Mouse (Mus musculus) heart, embryonic 12.5 days (tissue): ENCODE measurements around the gene Bcar3. TPM values are rescaled to one million over a fixed set of nuclear protein-coding genes. Genes with fewer than 3 reads are reported as not detected.

Experiments
- ATAC-seq: fragments of 200-750 bp; cut with Nextera tagmentation; 2 replicates; pipeline ENCODE4 v1.8.0; 2017; ENCODE audit warnings: moderate TSS enrichment, moderate library complexity; ENCODE audit not compliant: insufficient number of reproducible peaks, low FRiP score
- H3K27ac ChIP-seq: fragments of 300-500 bp; sonication (generic); 2 replicates; pipeline ENCODE4 v1.5.1; 2016; ENCODE audit warnings: mild to moderate bottlenecking, moderate library complexity; ENCODE audit not compliant: poor library complexity, severe bottlenecking
- H3K27me3 ChIP-seq: fragments of 300-500 bp; sonication (generic); replicated peaks from 2 replicates; pipeline ENCODE4 v1.6.1; 2016; ENCODE audit warnings: mild to moderate bottlenecking, moderate library complexity
- H3K36me3 ChIP-seq: fragments of 300-500 bp; sonication (generic); 2 replicates; pipeline ENCODE4 v1.6.1; 2016; ENCODE audit warnings: mild to moderate bottlenecking, moderate library complexity
- H3K4me1 ChIP-seq: fragments of 300-500 bp; sonication (generic); replicated peaks from 2 replicates; pipeline ENCODE4 v1.6.1; 2016; ENCODE audit warnings: mild to moderate bottlenecking
- H3K4me2 ChIP-seq: fragments of 300-500 bp; sonication (generic); 2 replicates; pipeline ENCODE4 v1.6.1; 2016; ENCODE audit warnings: mild to moderate bottlenecking, moderate library complexity
- H3K4me3 ChIP-seq: fragments of 300-500 bp; sonication (generic); 2 replicates; pipeline ENCODE4 v1.5.1; 2016; ENCODE audit warnings: mild to moderate bottlenecking
- H3K9ac ChIP-seq: fragments of 300-500 bp; sonication (generic); 2 replicates; pipeline ENCODE4 v1.6.1; 2016; ENCODE audit warnings: mild to moderate bottlenecking, moderate library complexity
- H3K9me3 ChIP-seq: fragments of 300-500 bp; sonication (generic); replicated peaks from 2 replicates; pipeline ENCODE4 v1.6.1; 2016; ENCODE audit warnings: mild to moderate bottlenecking, moderate library complexity
- WGBS: fragments of 180-500 bp; shearing (Covaris S2); methylation state at CpG from one replicate; pipeline ENCODE4 v1.1.7; 2016; 5-methylcytosine and 5-hydroxymethylcytosine counted together
- polyA plus RNA-seq: library from polyadenylated mRNA; unstranded; fragments of >200 nt; fragmentation: Nextera tagmentation; extraction: Ambion mirVana; gene quantifications from 2 replicates; pipeline ENCODE4 v1.2.1, GENCODE M21; 2016

Gene Bcar3
- polyA plus RNA-seq, 1 experiment from 2014 or later = 7.3 TPM

DNA sequence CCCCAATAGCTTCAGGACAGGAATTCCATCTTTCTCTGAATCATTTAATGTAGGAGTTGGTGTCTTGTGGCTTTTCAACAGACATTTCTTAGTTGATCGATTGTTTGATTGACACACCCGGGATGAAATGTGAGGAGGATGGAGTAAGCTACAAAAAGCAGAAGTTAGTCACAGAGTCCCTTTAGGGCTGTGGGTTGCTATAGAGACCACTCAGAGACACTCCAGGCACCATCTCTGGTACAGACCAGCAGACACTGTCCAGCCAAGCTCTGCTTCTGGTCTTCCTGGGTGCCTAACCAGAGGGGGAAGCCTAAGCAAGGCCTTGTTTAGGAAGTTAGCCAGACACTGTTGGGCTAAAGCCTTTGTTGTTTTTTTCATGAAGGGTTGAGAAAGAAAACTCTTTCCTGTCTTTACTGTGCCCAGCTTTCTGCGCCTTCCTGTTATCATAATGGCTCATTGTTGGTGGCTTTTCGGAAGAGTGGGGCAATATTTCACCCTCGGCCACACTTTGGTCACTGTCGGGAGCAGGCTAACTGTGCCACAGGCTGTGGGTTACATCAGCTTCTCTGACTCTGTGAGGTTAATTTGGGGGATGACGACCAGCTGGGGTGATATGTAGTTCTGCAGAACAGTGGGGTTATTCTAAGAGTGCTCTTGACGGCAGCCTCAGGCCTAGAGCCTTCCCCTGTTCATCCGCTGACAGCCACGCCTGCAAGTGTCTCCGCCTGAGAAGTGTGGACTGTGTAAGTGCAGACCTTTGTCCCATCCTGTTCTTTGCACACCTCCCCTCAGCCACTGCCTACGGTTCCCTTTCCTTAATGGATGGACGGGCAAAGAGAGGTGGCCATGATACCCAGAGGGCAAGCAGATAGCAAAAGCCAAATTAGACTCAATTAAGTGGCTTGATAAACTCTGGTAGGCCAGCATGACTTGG is 46.5 kb downstream of the Bcar3 start:
- H3K4me3 ChIP-seq = no peak overlapping the region
- WGBS = 53% methylated on average over 13 of the region's 13 CpGs
- no peak overlapping the region for H3K27ac ChIP-seq
- no peak overlapping the region for H3K4me2 ChIP-seq
- peaks cover 11% of the 10 kb centered on the region for H3K4me1 ChIP-seq
- no peak overlapping the region for H3K9ac ChIP-seq
- H3K9me3 ChIP-seq = peaks cover 3% of the 10 kb centered on the region; the same call in 1 of the 2 replicates
- peaks cover 60% of the 10 kb centered on the region for H3K27me3 ChIP-seq
- no peaks in the 10 kb centered on the region for H3K36me3 ChIP-seq
- no peak for ATAC-seq

DNA sequence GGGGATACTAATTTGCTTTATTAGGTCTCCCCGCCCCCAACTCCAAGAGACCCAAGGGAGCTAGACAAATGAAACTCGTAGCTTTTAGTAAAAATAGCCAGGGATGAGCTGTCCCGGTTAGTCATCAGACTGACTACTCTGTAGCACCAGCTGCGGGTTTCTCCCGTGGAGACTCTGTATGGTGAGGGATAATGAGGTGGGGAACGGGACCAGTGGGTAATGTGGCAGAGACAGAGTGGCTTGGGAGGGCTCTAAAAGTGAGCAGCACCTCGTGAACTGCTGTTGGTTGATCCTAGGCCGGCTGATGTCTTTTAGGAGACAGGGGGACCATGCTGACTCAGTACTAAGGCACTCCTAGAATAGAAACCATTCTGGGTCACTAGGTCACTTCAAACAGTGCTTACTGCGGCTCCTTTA is 49.5 kb downstream of the Bcar3 start:
- no peak for ATAC-seq
- H3K27me3 ChIP-seq = peaks cover 38% of the 10 kb centered on the region
- H3K36me3 ChIP-seq = no peaks in the 10 kb centered on the region
- peaks cover 3% of the 10 kb centered on the region; the same call in 1 of the 2 replicates for H3K9me3 ChIP-seq
- WGBS = 65% methylated on average over 9 of the region's 9 CpGs
- peaks cover 17% of the 10 kb centered on the region for H3K4me1 ChIP-seq
- no peak overlapping the region for H3K27ac ChIP-seq
- no peak overlapping the region for H3K4me2 ChIP-seq
- no peak overlapping the region for H3K4me3 ChIP-seq
- no peak overlapping the region for H3K9ac ChIP-seq

DNA sequence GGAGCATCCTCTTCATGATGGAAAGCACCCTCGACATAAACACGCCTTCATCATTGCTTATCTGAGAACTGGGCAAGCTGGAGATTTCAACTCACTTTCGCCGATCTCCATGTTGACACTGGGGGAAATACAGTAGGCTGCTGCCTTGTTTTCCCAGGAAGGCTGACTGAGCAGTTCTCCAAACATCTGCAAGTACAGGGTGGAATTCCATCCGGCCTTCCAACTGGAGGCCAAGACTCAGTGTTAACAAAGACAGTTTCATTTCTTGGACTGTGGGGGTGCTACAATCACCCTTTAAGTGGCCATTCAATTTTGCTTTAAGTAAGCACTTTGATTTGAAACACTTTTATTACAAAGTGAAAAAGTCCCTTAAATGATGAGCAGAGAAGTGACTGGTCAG is 50.4 kb downstream of the Bcar3 start:
- no peak overlapping the region for H3K9ac ChIP-seq
- H3K4me2 ChIP-seq = no peak overlapping the region
- no peak overlapping the region for H3K4me3 ChIP-seq
- H3K27ac ChIP-seq = no peak overlapping the region
- H3K4me1 ChIP-seq = peaks cover 17% of the 10 kb centered on the region
- ATAC-seq = no peak
- peaks cover 3% of the 10 kb centered on the region; the same call in 1 of the 2 replicates for H3K9me3 ChIP-seq
- peaks cover 38% of the 10 kb centered on the region for H3K27me3 ChIP-seq
- 60% methylated on average over 5 of the region's 5 CpGs for WGBS
- no peaks in the 10 kb centered on the region for H3K36me3 ChIP-seq

DNA sequence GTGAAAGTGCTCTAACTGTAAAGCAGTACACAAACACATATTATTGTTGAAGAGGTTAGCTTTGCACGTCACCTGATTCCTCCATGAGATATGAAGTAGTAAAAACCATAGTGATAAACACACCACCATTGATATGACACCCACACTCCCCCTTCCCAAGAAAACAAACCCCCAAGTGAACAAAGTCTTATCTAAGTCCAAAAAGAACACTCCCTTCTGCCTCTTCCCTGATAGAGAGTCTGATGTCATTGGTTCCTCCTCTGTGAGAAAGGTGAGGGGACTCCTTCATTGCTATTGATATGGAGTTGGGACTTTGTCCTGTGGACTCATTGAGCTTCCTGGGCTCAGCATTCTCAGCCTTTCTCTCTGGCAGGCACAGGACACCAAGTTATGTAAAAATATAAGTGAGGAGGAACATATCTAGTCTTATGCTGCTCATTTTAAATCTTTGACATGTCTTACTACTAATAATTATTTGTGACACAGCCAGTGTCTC is 52.1 kb downstream of the Bcar3 start:
- H3K4me3 ChIP-seq = no peak overlapping the region
- 74% methylated on average over 1 of the region's 1 CpGs for whole genome bisulfite sequencing
- H3K36me3 ChIP-seq = no peaks in the 10 kb centered on the region
- H3K4me2 ChIP-seq = no peak overlapping the region
- ATAC-seq = no peak
- H3K27ac ChIP-seq = no peak overlapping the region
- peaks cover 11% of the 10 kb centered on the region for H3K4me1 ChIP-seq
- H3K9me3 ChIP-seq = peaks cover 6% of the 10 kb centered on the region; the same call in 1 of the 2 replicates
- peaks cover 43% of the 10 kb centered on the region for H3K27me3 ChIP-seq
- no peak overlapping the region for H3K9ac ChIP-seq

DNA sequence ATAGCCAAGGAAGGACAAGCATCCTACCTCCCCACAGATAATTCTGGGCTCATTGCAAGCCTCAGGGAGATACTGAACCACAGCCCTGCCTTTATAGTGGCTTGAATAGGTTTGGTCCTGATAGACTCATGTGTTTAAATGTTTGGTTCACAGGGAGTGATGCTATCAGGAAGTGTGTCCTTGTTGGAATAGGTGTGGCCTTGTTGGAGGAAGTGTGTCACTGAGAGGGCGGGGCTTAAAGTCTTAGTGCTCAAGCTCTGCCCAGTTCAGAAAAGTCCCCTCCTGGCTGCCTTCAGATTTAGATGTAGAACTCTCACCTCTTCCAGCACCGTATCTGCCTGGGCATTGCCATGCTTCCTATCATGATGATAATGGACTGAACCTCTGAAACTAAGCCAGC is 52.7 kb downstream of the Bcar3 start:
- Histone ChIP-seq H3K4me3 (no peak overlapping the region), H3K4me2 (no peak overlapping the region), H3K36me3 (no peaks in the 10 kb centered on the region), H3K27me3 (peaks cover 38% of the 10 kb centered on the region), H3K9me3 (peaks cover 6% of the 10 kb centered on the region; the same call in 1 of the 2 replicates), H3K27ac (no peak overlapping the region), H3K9ac (no peak overlapping the region), H3K4me1 (peaks cover 11% of the 10 kb centered on the region)
- ATAC-seq = no peak
- 77% methylated on average over 2 of the region's 2 CpGs for WGBS

DNA sequence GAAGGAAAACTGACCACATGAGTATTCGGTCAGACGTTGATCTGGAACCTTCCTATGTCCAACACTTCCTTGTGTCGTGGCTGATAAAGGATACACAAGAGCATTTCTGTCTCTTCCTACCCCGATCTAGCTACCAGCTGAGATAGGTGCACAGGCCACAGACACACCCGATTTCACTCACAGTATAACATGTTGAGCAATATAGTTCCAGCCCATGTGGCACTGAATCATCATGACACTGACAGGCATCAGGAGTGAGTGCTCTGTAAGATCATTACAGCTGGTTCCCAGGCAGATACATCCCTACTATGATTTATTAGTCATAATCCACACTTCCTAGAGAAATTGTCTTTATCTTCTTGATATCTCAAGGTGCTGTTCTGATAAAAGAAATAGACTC is 54.7 kb downstream of the Bcar3 start:
- Histone ChIP-seq H3K27ac (no peak overlapping the region), H3K9ac (no peak overlapping the region), H3K27me3 (peaks cover 32% of the 10 kb centered on the region), H3K4me2 (no peak overlapping the region), H3K4me1 (peaks cover 11% of the 10 kb centered on the region), H3K9me3 (0 out of 2 replicates have a peak, but pooled peaks cover 3% of the 10 kb centered on the region), H3K36me3 (no peaks in the 10 kb centered on the region), H3K4me3 (no peak overlapping the region)
- 82% methylated on average over 5 of the region's 5 CpGs for WGBS
- no peak for ATAC-seq

DNA sequence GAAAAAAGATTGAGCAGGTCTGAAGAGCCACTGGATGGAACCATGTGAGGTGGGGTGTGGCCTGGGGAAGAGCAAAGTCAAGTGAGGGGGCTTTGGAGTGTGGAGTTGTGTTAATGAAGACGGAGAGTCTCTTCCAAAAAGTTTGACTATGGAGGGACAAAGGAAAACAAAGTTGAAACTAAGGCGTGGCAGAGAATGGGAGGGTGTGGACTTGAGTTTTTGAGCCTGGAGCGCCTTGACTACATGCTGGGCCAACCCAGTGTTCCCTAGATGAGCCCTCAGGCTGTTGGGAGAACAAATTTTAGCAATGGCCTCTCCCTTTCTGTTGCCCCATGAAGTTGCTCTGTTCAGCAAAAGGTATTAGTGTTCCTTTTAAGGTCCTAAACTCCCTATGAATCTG is 58.9 kb downstream of the Bcar3 start:
- WGBS = 90% methylated on average over 3 of the region's 3 CpGs
- Histone ChIP-seq H3K27me3 (peaks cover 50% of the 10 kb centered on the region), H3K9ac (no peak overlapping the region), H3K9me3 (0 out of 2 replicates have a peak, but pooled peaks cover 3% of the 10 kb centered on the region), H3K27ac (no peak overlapping the region), H3K4me2 (no peak overlapping the region), H3K4me3 (no peak overlapping the region), H3K4me1 (peaks cover under 1% of the 10 kb centered on the region), H3K36me3 (no peaks in the 10 kb centered on the region)
- ATAC-seq = no peak

DNA sequence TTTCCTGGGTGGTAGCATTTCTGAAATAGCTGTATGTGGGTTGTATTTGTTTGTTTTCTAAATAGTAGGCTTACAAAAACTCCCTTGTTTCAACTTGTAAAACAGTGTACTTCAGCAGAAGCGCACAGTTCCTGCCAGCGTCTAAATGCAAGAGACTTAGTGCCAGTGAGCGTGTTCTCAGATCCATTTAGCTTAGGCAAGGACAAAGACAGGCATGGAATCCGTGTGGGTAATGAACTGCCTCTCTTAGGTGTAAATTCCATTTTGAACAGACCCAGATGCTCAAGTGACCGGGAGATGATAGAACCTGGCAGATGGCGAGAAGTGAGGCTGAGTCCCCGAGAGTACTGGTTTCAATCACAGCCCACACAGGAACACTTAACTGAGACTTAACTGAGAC is 65.5 kb downstream of the Bcar3 start:
- peaks cover 15% of the 10 kb centered on the region for H3K4me1 ChIP-seq

DNA sequence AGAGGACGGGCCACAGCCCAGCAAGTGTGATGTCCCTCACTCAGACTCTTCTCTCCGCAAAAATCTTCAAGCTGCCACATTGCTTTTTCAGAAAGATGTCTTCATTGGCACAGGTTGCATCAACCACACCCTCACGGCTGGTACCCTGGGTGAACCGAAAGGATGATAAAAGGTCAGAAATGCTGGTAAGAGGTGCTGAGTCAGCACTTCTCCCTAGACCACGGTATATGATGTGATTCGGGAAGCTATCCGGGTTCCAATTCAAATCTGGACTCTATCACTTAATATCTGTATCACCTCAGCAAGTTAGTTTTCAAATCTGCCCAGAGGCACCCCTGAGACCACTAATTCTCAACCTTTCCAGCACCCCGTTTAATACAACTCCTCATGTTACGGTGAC is 66.0 kb downstream of the Bcar3 start:
- H3K27me3 ChIP-seq = peaks cover 19% of the 10 kb centered on the region; the same call in 1 of the 2 replicates
- H3K36me3 ChIP-seq = no peaks in the 10 kb centered on the region
- H3K9ac ChIP-seq = no peak overlapping the region
- no peak overlapping the region for H3K27ac ChIP-seq
- no peak for ATAC-seq
- WGBS = 90% methylated on average over 9 of the region's 9 CpGs
- H3K4me2 ChIP-seq = no peak overlapping the region
- no peaks in the 10 kb centered on the region for H3K9me3 ChIP-seq
- H3K4me1 ChIP-seq = peaks cover 20% of the 10 kb centered on the region
- no peak overlapping the region for H3K4me3 ChIP-seq

More for the DNA sequence above, 65.5 kb downstream of the Bcar3 start:
- no peak overlapping the region for H3K4me2 ChIP-seq
- H3K9me3 ChIP-seq = no peaks in the 10 kb centered on the region
- ATAC-seq = no peak
- 62% methylated on average over 7 of the region's 7 CpGs for WGBS
- no peaks in the 10 kb centered on the region for H3K36me3 ChIP-seq
- H3K4me3 ChIP-seq = no peak overlapping the region
- no peak overlapping the region for H3K27ac ChIP-seq
- H3K27me3 ChIP-seq = peaks cover 22% of the 10 kb centered on the region; the same call in 1 of the 2 replicates
- H3K9ac ChIP-seq = no peak overlapping the region

DNA sequence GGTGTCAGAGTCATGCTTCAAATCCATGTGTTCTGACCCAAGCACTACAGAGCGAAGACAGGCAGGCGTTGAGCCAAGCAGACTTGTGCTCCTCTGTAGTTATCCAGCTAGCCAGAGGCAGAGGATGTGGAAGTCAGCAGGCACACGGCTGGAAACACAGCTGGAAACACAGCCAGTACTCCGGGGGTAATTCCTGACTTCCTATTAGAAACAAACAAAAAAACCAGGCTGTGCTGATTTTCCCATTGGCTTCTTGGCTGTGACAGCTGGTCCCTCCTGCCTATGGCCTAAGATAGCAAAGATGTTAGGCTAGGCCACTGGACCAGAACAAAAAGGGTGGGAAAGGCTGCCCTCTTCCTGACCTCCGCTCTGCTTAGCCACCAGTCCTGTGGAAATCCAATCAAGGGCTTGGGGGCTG is 66.8 kb downstream of the Bcar3 start:
- ATAC-seq = peak; percentile 50
- Histone ChIP-seq H3K4me2 (no peak overlapping the region), H3K27ac (no peak overlapping the region), H3K9ac (no peak overlapping the region), H3K36me3 (no peaks in the 10 kb centered on the region), H3K27me3 (peaks cover 12% of the 10 kb centered on the region; the same call in 1 of the 2 replicates), H3K4me1 (peaks cover 28% of the 10 kb centered on the region), H3K4me3 (no peak overlapping the region), H3K9me3 (no peaks in the 10 kb centered on the region)
- whole genome bisulfite sequencing = 34% methylated on average over 5 of the region's 5 CpGs

DNA sequence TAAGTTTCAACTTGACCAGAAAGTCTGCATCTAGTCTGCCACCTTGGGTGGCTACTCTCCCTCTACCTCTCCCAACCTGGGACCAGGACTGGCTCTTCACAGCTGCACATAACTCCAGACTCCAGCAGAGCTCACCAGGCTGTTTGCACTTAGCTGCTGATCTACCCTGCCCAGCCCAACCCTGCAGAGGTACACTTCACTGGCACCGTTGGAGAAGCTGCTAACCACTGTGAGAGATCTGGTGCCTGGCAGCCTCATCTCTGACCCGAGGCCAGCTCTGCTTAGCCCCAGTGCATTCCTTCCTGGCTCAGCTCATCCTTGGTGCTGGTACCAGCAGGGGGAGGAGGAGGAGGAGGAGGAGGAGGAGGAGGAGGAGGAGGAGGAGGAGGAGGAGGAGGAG is 68.8 kb downstream of the Bcar3 start:
- 36% methylated on average over 2 of the region's 2 CpGs for WGBS
- Histone ChIP-seq H3K4me3 (no peak overlapping the region), H3K9me3 (no peaks in the 10 kb centered on the region), H3K27ac (no peak overlapping the region), H3K27me3 (no peaks in the 10 kb centered on the region), H3K4me2 (no peak overlapping the region), H3K9ac (no peak overlapping the region), H3K4me1 (peaks cover 28% of the 10 kb centered on the region), H3K36me3 (no peaks in the 10 kb centered on the region)
- ATAC-seq = no peak
